Mouse (Mus musculus) C2C12 (cell line): ENCODE measurements around the gene Gtf3a. TPM values are rescaled to one million over a fixed set of nuclear protein-coding genes. Genes with fewer than 3 reads are reported as not detected.
A peak's percentile ranks its signal among the peaks of the same experiment; 100 is the strongest.

Experiments used
- H3K27me3 ChIP-seq: one replicate; pipeline ENCODE4 v1.6.1; 2011; ENCODE audit not compliant: control insufficient read depth, insufficient read depth, insufficient read length
- H3K36me3 ChIP-seq: one replicate; pipeline ENCODE4 v1.6.1; 2011; ENCODE audit not compliant: control insufficient read depth, insufficient read depth
- H3K4me3 ChIP-seq: one replicate; pipeline ENCODE4 v1.5.1; 2011; ENCODE audit warnings: mild to moderate bottlenecking, control low read depth; ENCODE audit not compliant: poor library complexity, insufficient read depth, severe bottlenecking
- H3K79me2 ChIP-seq: one replicate; pipeline ENCODE4 v1.6.1; 2011; ENCODE audit not compliant: control insufficient read depth, insufficient read depth
- H3K79me3 ChIP-seq: one replicate; pipeline ENCODE4 v1.6.1; 2011; ENCODE audit warnings: low read depth, control low read depth
- H3ac ChIP-seq: one replicate; pipeline ENCODE3; 2011; ENCODE audit warnings: low read depth; ENCODE audit not compliant: control insufficient read depth, insufficient read length
- CEBPB ChIP-seq: IDR thresholded peaks from one replicate; pipeline ENCODE4 v1.6.1; 2011; ENCODE audit warnings: low read depth, mild to moderate bottlenecking, control low read depth, moderate library complexity
- CTCF ChIP-seq: IDR thresholded peaks from one replicate; pipeline ENCODE4 v1.5.1; 2011; ENCODE audit not compliant: control insufficient read depth, insufficient read depth, insufficient read length
- FOSL1 ChIP-seq: IDR thresholded peaks from one replicate; pipeline ENCODE4 v1.8.0; 2011; ENCODE audit warnings: mild to moderate bottlenecking, low read length; ENCODE audit not compliant: poor library complexity, insufficient read depth, severe bottlenecking
- MAX ChIP-seq: IDR thresholded peaks from one replicate; pipeline ENCODE4 v1.6.1; 2011; ENCODE audit warnings: mild to moderate bottlenecking, control low read depth
- MYOD1 ChIP-seq: IDR thresholded peaks from one replicate; pipeline ENCODE4 v1.6.1; 2011; ENCODE audit warnings: low read depth; ENCODE audit not compliant: control insufficient read depth, insufficient read length
- MYOG ChIP-seq: IDR thresholded peaks from one replicate; pipeline ENCODE4 v1.6.1; 2011; ENCODE audit not compliant: control insufficient read depth, insufficient read length; ENCODE audit errors: extremely low read depth
- USF1 ChIP-seq: IDR thresholded peaks from one replicate; pipeline ENCODE4 v1.6.1; 2011; ENCODE audit warnings: low read depth, mild to moderate bottlenecking, control low read depth, moderate library complexity
- polyA plus RNA-seq: library from polyadenylated mRNA; unstranded; fragments of >200 nt; fragmentation: generic; extraction: Trizol; gene quantifications from one replicate; pipeline ENCODE4 v1.2.1, GENCODE M21; 2012; ENCODE audit warnings: missing spikeins

Gtf3a gene
- polyA plus RNA-seq, 1 experiment, result 96.4 TPM

DNA sequence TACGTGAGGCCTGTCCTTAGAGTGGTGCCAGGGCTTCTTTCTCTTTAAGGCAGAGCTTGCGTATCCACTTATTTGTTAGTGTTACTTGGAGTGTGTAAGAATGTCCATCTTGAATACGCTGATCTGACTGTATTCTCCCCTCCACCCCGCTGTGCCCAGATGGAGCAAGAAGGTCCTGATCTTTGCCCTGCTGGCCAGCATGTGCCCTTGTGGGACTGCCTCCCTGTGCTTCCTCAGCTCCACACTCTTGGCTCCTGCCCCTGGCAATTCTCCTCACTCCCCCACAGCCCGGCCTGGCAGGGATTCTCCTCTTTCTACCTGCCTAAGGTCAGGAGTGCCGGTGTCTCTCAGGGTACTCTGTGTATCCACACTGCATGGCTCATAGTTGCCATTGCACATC, 32.9 kb downstream of the Gtf3a start:
- no peaks in the 10 kb centered on the region for H3K79me2 ChIP-seq
- no peaks in the 10 kb centered on the region for H3K36me3 ChIP-seq
- TF ChIP-seq USF1, result no peak
- no peak overlapping the region for H3ac ChIP-seq
- H3K79me3 ChIP-seq, result no peaks in the 10 kb centered on the region
- H3K4me3 ChIP-seq, result no peak overlapping the region
- peaks cover 9% of the 10 kb centered on the region for H3K27me3 ChIP-seq

DNA sequence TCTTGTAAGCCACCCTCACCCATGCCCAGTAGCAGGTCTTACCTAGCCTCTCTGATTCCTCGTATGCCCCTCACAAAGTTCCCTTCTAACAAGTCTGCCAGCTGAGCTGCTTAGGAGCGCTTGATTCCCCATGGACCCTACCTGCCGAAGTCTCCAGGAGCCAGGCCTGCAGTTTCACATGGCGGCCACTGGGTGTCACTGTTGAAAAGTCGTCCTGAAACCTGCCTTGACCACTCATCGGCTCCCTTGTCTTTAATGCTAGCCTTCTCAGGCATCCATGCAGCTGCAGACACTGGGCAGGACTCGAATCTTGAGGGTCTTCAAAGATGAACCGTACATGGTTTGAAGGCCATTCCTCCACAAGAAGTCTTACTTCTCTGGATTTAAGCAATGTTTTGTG, 34.8 kb downstream of the Gtf3a start:
- Histone ChIP-seq H3K79me2 (no peaks in the 10 kb centered on the region), H3K79me3 (no peaks in the 10 kb centered on the region), H3K36me3 (no peaks in the 10 kb centered on the region), H3K27me3 (peaks cover 9% of the 10 kb centered on the region), H3K4me3 (no peak overlapping the region), H3ac (no peak overlapping the region)
- TF ChIP-seq MAX, result no peak
- no peak for TF ChIP-seq MYOG
- no peak for TF ChIP-seq USF1
- no peak for TF ChIP-seq CEBPB
- peak; percentile 82 for TF ChIP-seq CTCF
- TF ChIP-seq MYOD1, result no peak
- no peak for TF ChIP-seq FOSL1

DNA sequence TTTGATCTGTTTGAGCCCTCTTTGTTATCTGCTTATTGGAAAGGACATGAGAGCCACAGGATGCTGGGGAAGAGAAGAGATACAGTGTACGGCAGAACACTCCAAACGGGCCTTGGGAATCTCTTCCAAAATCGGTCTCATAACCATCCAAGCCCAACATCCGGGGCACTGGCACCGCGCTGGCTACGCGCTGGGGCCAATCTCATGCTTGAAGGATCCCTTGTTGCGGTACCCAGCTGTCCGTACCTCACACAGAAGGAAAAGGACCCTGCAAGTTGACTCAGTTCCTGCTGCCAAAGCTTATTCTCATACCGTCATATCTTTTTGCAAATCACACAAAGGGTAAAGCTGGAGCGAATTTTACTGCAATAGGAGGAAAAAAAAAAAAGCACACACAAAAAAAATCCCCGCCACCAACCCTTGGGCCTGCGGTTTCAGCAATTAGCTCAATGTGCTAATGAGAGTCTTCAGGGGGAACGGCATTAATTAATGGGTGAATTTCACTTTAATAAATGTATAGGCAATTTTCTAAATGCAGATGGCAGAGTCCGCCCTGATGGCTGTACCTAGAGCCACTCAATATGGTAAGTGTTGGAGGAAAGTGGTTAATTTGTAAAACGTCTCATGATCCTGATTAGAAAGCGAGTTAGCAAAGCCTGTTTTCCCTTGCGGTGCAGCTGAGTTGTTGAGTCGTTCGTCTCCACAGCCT, 37.4 kb downstream of the Gtf3a start:
- TF ChIP-seq USF1, result no peak
- H3K36me3 ChIP-seq, result no peaks in the 10 kb centered on the region
- H3K4me3 ChIP-seq, result no peak overlapping the region

DNA sequence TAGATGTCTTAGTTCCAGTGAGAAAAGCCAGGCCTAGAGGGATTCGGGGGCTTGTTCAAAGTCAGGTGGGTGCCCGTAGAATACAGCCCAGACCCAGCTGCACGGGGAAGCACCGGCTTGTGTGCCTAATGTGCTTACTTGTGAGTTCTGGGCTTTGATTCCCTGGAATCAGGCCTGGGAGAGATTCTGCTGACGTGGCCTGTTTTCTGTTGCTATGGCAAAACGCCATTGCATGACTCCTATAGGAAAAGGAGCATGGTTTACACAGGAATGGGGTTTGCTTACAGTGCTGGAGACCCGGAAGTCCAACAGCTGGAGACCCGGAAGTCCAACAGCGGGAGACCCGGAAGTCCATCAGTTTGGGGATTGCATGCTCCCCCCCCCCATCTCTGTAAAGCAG, 39.1 kb downstream of the Gtf3a start:
- no peaks in the 10 kb centered on the region for H3K79me3 ChIP-seq
- no peaks in the 10 kb centered on the region for H3K36me3 ChIP-seq
- H3K27me3 ChIP-seq, result no peaks in the 10 kb centered on the region
- H3K4me3 ChIP-seq, result no peak overlapping the region
- no peaks in the 10 kb centered on the region for H3K79me2 ChIP-seq
- TF ChIP-seq MYOD1 (no peak), USF1 (no peak), MAX (no peak), FOSL1 (no peak), MYOG (no peak), CTCF (no peak), CEBPB (no peak)
- H3ac ChIP-seq, result no peak overlapping the region

More for the DNA sequence above, 37.4 kb downstream of the Gtf3a start:
- Histone ChIP-seq H3K27me3 (peaks cover 9% of the 10 kb centered on the region), H3ac (no peak overlapping the region), H3K79me3 (no peaks in the 10 kb centered on the region), H3K79me2 (no peaks in the 10 kb centered on the region)

DNA sequence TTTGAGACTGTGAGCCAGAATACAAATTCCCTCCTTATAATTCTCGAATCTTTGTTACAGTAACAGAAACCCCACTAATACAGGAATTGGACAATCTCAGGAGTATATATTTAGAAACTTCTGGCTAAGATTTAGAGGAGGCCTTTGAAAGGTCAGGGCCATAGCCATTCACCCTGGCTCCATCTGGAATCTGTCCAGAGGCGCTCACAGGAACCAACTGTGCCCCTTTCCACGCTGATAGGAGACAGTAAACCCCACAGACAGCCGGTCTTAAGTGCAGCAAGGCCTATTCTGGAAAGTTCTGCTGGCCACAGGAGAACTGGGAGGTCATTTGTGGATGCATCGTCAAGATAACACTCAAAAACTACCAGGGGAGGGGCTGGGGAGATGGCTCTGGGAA, 40.6 kb downstream of the Gtf3a start:
- Histone ChIP-seq H3ac (no peak overlapping the region), H3K79me3 (no peaks in the 10 kb centered on the region), H3K79me2 (no peaks in the 10 kb centered on the region), H3K27me3 (no peaks in the 10 kb centered on the region), H3K4me3 (no peak overlapping the region), H3K36me3 (no peaks in the 10 kb centered on the region)
- TF ChIP-seq MAX (no peak), MYOD1 (no peak), USF1 (no peak), CTCF (no peak), FOSL1 (no peak), MYOG (no peak)

DNA sequence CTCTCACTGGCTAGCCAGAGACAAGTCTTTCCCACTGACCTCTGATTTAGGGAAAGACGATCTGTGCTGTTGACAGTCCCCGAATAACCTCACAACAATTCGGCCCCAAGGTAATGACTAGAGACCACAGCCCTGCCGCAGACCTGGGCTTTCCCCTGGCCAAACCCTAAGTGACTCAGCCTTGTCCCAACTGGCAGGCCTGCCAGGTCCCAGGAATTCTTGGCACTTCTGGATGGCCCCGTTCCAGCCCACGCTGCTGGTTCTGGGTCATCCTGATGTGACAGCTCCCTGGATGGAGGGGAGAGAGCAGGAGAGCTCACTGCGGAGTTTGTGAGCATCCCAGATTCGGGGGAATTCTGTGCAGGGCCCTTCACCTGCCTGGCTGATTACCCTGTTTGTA, 45.1 kb downstream of the Gtf3a start:
- no peaks in the 10 kb centered on the region for H3K79me3 ChIP-seq
- no peaks in the 10 kb centered on the region for H3K79me2 ChIP-seq
- H3K36me3 ChIP-seq, result no peaks in the 10 kb centered on the region
- no peak overlapping the region for H3ac ChIP-seq
- H3K4me3 ChIP-seq, result peak overlapping the region; percentile 14
- no peaks in the 10 kb centered on the region for H3K27me3 ChIP-seq
- peak; percentile 21 for TF ChIP-seq FOSL1
- TF ChIP-seq CEBPB, result no peak
- TF ChIP-seq MYOD1, result no peak
- TF ChIP-seq CTCF, result no peak
- TF ChIP-seq USF1, result no peak
- peak; percentile 35 for TF ChIP-seq MAX
- no peak for TF ChIP-seq MYOG

DNA sequence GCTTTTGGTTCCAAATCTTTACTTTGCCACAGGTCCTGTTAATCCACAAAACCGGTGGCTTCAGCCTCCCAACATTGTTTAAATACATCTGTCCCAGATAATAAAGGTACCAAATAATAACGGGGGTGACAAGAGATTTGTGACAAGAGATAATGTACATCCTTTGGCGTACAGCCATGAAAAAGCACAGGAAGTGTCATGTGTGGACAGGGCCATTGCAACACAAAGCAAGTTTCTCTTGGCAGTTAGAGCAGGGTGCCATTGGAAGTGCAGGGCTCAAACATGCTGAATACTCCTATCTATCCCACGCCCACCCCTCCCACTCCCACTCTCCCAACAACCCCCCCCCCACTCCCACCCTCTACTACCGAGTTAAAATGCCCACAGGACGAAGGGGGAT, 46.5 kb downstream of the Gtf3a start:
- no peaks in the 10 kb centered on the region for H3K79me2 ChIP-seq
- no peaks in the 10 kb centered on the region for H3K27me3 ChIP-seq
- no peak for TF ChIP-seq MYOG
- no peak for TF ChIP-seq MAX
- no peak for TF ChIP-seq MYOD1
- TF ChIP-seq FOSL1, result no peak
- TF ChIP-seq CEBPB, result no peak
- TF ChIP-seq USF1, result no peak
- no peak for TF ChIP-seq CTCF
- no peaks in the 10 kb centered on the region for H3K36me3 ChIP-seq
- no peaks in the 10 kb centered on the region for H3K79me3 ChIP-seq
- H3K4me3 ChIP-seq, result no peak overlapping the region
- no peak overlapping the region for H3ac ChIP-seq
